Mouse (Mus musculus) midbrain, embryonic 11.5 days (tissue): ENCODE data around the gene Ndufa7. TPM values are rescaled to one million over a fixed set of nuclear protein-coding genes. Genes with fewer than 3 reads are reported as not detected.

ENCODE experiments used
- ATAC-seq: fragments of 200-750 bp; cut with Nextera tagmentation; 2 replicates; pipeline ENCODE4 v1.8.0; 2017; ENCODE audit warnings: moderate TSS enrichment, moderate library complexity; ENCODE audit not compliant: low FRiP score
- DNase-seq: peaks from one replicate; pipeline ENCODE4 v3.0.0; 2015; ENCODE audit warnings: low spot score; ENCODE audit errors: missing footprints
- H3K27ac ChIP-seq: fragments of 300-500 bp; sonication (generic); 2 replicates; pipeline ENCODE4 v1.5.1; 2014; ENCODE audit warnings: low read depth, low read length
- H3K27me3 ChIP-seq: fragments of 300-500 bp; sonication (generic); 2 replicates; pipeline ENCODE4 v1.6.1; 2014; ENCODE audit warnings: mild to moderate bottlenecking, low read length, moderate library complexity, mixed read lengths; ENCODE audit not compliant: control insufficient read depth, insufficient read depth
- H3K36me3 ChIP-seq: fragments of 300-500 bp; sonication (generic); 2 replicates; pipeline ENCODE4 v1.6.1; 2014; ENCODE audit warnings: mild to moderate bottlenecking, low read length, moderate library complexity, mixed read lengths; ENCODE audit not compliant: control insufficient read depth, insufficient read depth
- H3K4me1 ChIP-seq: fragments of 300-500 bp; sonication (generic); 2 replicates; pipeline ENCODE4 v1.6.1; 2014; ENCODE audit warnings: low read length; ENCODE audit not compliant: control insufficient read depth, insufficient read depth
- H3K4me2 ChIP-seq: fragments of 300-500 bp; sonication (generic); 2 replicates; pipeline ENCODE4 v1.6.1; 2014; ENCODE audit warnings: mild to moderate bottlenecking, moderate library complexity
- H3K4me3 ChIP-seq: fragments of 300-500 bp; sonication (generic); 2 replicates; pipeline ENCODE4 v1.5.1; 2014; ENCODE audit warnings: low read depth, low read length
- H3K9ac ChIP-seq: fragments of 300-500 bp; sonication (generic); 2 replicates; pipeline ENCODE4 v1.6.1; 2014; ENCODE audit warnings: low read length
- H3K9me3 ChIP-seq: fragments of 300-500 bp; sonication (generic); 2 replicates; pipeline ENCODE4 v1.6.1; 2016; ENCODE audit warnings: low read length; ENCODE audit not compliant: control insufficient read depth
- WGBS: fragments of 180-500 bp; shearing (Covaris S2); extraction: QIAGEN DNeasy Blood & Tissue Kit; methylation state at CpG from one replicate; pipeline ENCODE4 v1.1.7; 2014; 5-methylcytosine and 5-hydroxymethylcytosine counted together
- polyA plus RNA-seq: library from polyadenylated mRNA; unstranded; fragments of >200 nt; fragmentation: Nextera tagmentation; extraction: Ambion mirVana; gene quantifications from 2 replicates; pipeline ENCODE4 v1.2.1, GENCODE M21; 2014

Ndufa7 gene
- polyA plus RNA-seq, 1 experiment from 2014 or later: 456 TPM

GRCm38 (mm10) chr17:33807181-33807888 lies 17.0 kb upstream of the Ndufa7 start:
- Histone ChIP-seq H3K9me3 (no peaks in the 10 kb centered on the region), H3K4me2 (no peak overlapping the region), H3K27me3 (peaks cover 3% of the 10 kb centered on the region; the same call in 1 of the 2 replicates), H3K27ac (no peak overlapping the region), H3K4me1 (0 out of 2 replicates have a peak, but pooled peaks cover 2% of the 10 kb centered on the region), H3K9ac (no peak overlapping the region), H3K4me3 (no peak overlapping the region), H3K36me3 (no peaks in the 10 kb centered on the region)
- ATAC-seq: no peak
- DNase-seq: no peak
- 61% methylated on average over 8 of the region's 9 CpGs for WGBS

GRCm38 (mm10) chr17:33808192-33808591 lies 16.2 kb upstream of the Ndufa7 start:
- H3K9me3 ChIP-seq: no peaks in the 10 kb centered on the region
- DNase-seq (no peak), ATAC-seq (no peak)
- no peaks in the 10 kb centered on the region for H3K36me3 ChIP-seq
- no peak overlapping the region for H3K27ac ChIP-seq
- no peak overlapping the region for H3K4me2 ChIP-seq
- H3K4me3 ChIP-seq: no peak overlapping the region
- no peak overlapping the region for H3K9ac ChIP-seq
- WGBS: 42% methylated on average over 10 of the region's 10 CpGs
- H3K4me1 ChIP-seq: 0 out of 2 replicates have a peak, but pooled peaks cover 2% of the 10 kb centered on the region
- peaks cover 3% of the 10 kb centered on the region; the same call in 1 of the 2 replicates for H3K27me3 ChIP-seq

- ATAC-seq (peak; percentile 98), DNase-seq (peak; percentile 99)
- H3K27me3 ChIP-seq: peaks cover 3% of the 10 kb centered on the region; the same call in 1 of the 2 replicates
- H3K4me2 ChIP-seq: peak within 1 kb of the TSS; percentile 74
- H3K4me1 ChIP-seq: 0 out of 2 replicates have a peak, but pooled peaks cover 2% of the 10 kb centered on the region
- H3K9me3 ChIP-seq: no peaks in the 10 kb centered on the region
- peak within 1 kb of the TSS; percentile 46 for H3K4me3 ChIP-seq
- no peaks in the 10 kb centered on the region for H3K36me3 ChIP-seq
- peak within 1 kb of the TSS; percentile 36; the same call in 1 of the 2 replicates for H3K9ac ChIP-seq
- H3K27ac ChIP-seq: no peak within 1 kb of the TSS
- WGBS: 2% methylated on average over 36 of the region's 36 CpGs
These were observed 13.8 kb upstream of the Ndufa7 start, which contains the start of gene Kank3 for GRCm38 (mm10) chr17:33810334-33811141. Kank3 (plus strand) TSS chr17:33810519.

GRCm38 (mm10) chr17:33811142-33811516 lies 13.2 kb upstream of the Ndufa7 start:
- Histone ChIP-seq H3K27me3 (peaks cover 3% of the 10 kb centered on the region; the same call in 1 of the 2 replicates), H3K9ac (peak overlapping the region; percentile 15; the same call in 1 of the 2 replicates), H3K4me3 (peak overlapping the region; percentile 46), H3K4me2 (peak overlapping the region; percentile 74), H3K36me3 (no peaks in the 10 kb centered on the region), H3K4me1 (0 out of 2 replicates have a peak, but pooled peaks cover 2% of the 10 kb centered on the region), H3K9me3 (no peaks in the 10 kb centered on the region), H3K27ac (no peak overlapping the region)
- DNase-seq: peak; percentile 88
- WGBS: 40% methylated on average over 7 of the region's 7 CpGs
- no peak for ATAC-seq

- ATAC-seq (no peak), DNase-seq (no peak)
- 56% methylated on average over 3 of the region's 3 CpGs for WGBS
- Histone ChIP-seq H3K4me2 (no peak overlapping the region), H3K9ac (no peak overlapping the region), H3K9me3 (no peaks in the 10 kb centered on the region), H3K36me3 (no peaks in the 10 kb centered on the region), H3K4me3 (no peak overlapping the region), H3K4me1 (peaks cover 6% of the 10 kb centered on the region; the same call in 1 of the 2 replicates), H3K27me3 (peaks cover 3% of the 10 kb centered on the region; the same call in 1 of the 2 replicates), H3K27ac (no peak overlapping the region)
These were observed 11.9 kb upstream of the Ndufa7 start for GRCm38 (mm10) chr17:33812475-33812874.

GRCm38 (mm10) chr17:33812990-33813389 lies 11.4 kb upstream of the Ndufa7 start:
- H3K27ac ChIP-seq: no peak overlapping the region
- peaks cover 3% of the 10 kb centered on the region; the same call in 1 of the 2 replicates for H3K27me3 ChIP-seq
- H3K9ac ChIP-seq: no peak overlapping the region
- H3K4me2 ChIP-seq: no peak overlapping the region
- H3K4me1 ChIP-seq: peaks cover 9% of the 10 kb centered on the region; the same call in 1 of the 2 replicates
- no peak for ATAC-seq
- no peaks in the 10 kb centered on the region for H3K36me3 ChIP-seq
- H3K4me3 ChIP-seq: no peak overlapping the region
- 66% methylated on average over 4 of the region's 4 CpGs for WGBS
- DNase-seq: no peak
- no peaks in the 10 kb centered on the region for H3K9me3 ChIP-seq

- no peak for ATAC-seq
- WGBS: 90% methylated on average over 6 of the region's 6 CpGs
These were observed 9.0 kb upstream of the Ndufa7 start for GRCm38 (mm10) chr17:33815399-33815798.

GRCm38 (mm10) chr17:33816612-33817011 lies 7.8 kb upstream of the Ndufa7 start:
- no peak for DNase-seq
- Histone ChIP-seq H3K4me1 (peaks cover 11% of the 10 kb centered on the region; the same call in 1 of the 2 replicates), H3K9me3 (no peaks in the 10 kb centered on the region), H3K4me3 (no peak overlapping the region), H3K27me3 (no peaks in the 10 kb centered on the region), H3K4me2 (peak overlapping the region; percentile 90), H3K27ac (no peak overlapping the region), H3K36me3 (peaks cover 18% of the 10 kb centered on the region; the same call in 1 of the 2 replicates), H3K9ac (no peak overlapping the region; the same call in 1 of the 2 replicates)
- ATAC-seq: no peak
- WGBS: 85% methylated on average over 5 of the region's 5 CpGs

More at GRCm38 (mm10) chr17:33815399-33815798, 9.0 kb upstream of the Ndufa7 start:
- no peak for DNase-seq
- Histone ChIP-seq H3K9me3 (no peaks in the 10 kb centered on the region), H3K9ac (no peak overlapping the region), H3K27ac (no peak overlapping the region), H3K36me3 (peaks cover 9% of the 10 kb centered on the region; the same call in 1 of the 2 replicates), H3K27me3 (peaks cover 3% of the 10 kb centered on the region; the same call in 1 of the 2 replicates), H3K4me2 (no peak overlapping the region), H3K4me3 (no peak overlapping the region), H3K4me1 (peaks cover 14% of the 10 kb centered on the region; the same call in 1 of the 2 replicates)
